Mouse (Mus musculus) cerebellum, adult 2 months (tissue): ENCODE measurements at regions not wholly inside any gene's neighbourhood (a gene's known extent, or its start where the extent isn't known, plus 50 kb on each side); places are given as distances from the start of the nearest gene placed in this dataset.

ENCODE experiments used
- CTCF ChIP-seq: fragments of 200-500 bp; IDR thresholded peaks from 2 replicates; pipeline ENCODE4 v1.5.1; 2011; ENCODE audit warnings: low read depth, mild to moderate bottlenecking, control low read depth, low read length, moderate library complexity, borderline replicate concordance; ENCODE audit not compliant: insufficient read depth
- POLR2A ChIP-seq: fragments of 200-500 bp; IDR thresholded peaks from 2 replicates; pipeline ENCODE4 v1.6.1; 2011; ENCODE audit warnings: low read length, control low read depth, borderline replicate concordance; ENCODE audit not compliant: insufficient read depth

DNA sequence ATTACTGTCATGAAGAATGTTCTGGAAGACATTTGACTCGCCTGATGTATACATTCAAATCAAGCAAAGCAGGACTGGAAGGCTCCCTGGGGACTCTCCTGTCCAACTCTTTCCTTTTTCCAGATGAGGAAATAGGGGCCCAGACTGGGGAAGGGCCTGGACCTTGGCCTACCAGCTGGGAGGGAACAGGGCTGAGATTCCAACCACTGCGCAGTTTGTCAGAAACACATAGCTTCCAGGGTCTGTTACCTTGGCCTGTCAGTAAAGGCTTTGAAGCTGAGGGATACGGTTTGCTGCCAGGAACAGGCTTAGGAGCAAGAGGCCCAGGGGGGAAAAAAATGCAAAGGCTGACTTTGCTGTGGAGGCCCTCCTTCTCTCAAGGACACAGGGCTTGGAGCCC, 61.5 kb downstream of the Rtl1 start:
- TF ChIP-seq CTCF (no peak), POLR2A (no peak)
